Mouse (Mus musculus) intestine, postnatal 0 days (tissue): ENCODE data around the gene Hnf1a. TPM values are rescaled to one million over a fixed set of nuclear protein-coding genes. Genes with fewer than 3 reads are reported as not detected.

Experiments used
- ATAC-seq: fragments of 200-750 bp; cut with Nextera tagmentation; 2 replicates; pipeline ENCODE4 v1.8.0; 2017; ENCODE audit warnings: mild to moderate bottlenecking, moderate TSS enrichment, moderate library complexity
- H3K27ac ChIP-seq: fragments of 300-500 bp; sonication (generic); 2 replicates; pipeline ENCODE4 v1.5.1; 2014; ENCODE audit warnings: mild to moderate bottlenecking, low read depth, low read length, moderate library complexity
- H3K27me3 ChIP-seq: fragments of 300-500 bp; sonication (generic); replicated peaks from 2 replicates; pipeline ENCODE4 v1.6.1; 2014; ENCODE audit warnings: low read length, mixed read lengths; ENCODE audit not compliant: control insufficient read depth, insufficient read depth
- H3K36me3 ChIP-seq: fragments of 300-500 bp; sonication (generic); 2 replicates; pipeline ENCODE4 v1.6.1; 2014; ENCODE audit warnings: mild to moderate bottlenecking, moderate library complexity; ENCODE audit not compliant: control insufficient read depth, insufficient read depth
- H3K4me1 ChIP-seq: fragments of 300-500 bp; sonication (generic); replicated peaks from 2 replicates; pipeline ENCODE4 v1.6.1; 2014; ENCODE audit warnings: antibody characterized with exemption, low read length, mixed read lengths; ENCODE audit not compliant: control insufficient read depth, insufficient read depth
- H3K4me2 ChIP-seq: fragments of 300-500 bp; sonication (generic); replicated peaks from 2 replicates; pipeline ENCODE4 v1.6.1; 2014; ENCODE audit warnings: low read depth, mild to moderate bottlenecking, moderate library complexity
- H3K4me3 ChIP-seq: fragments of 300-500 bp; sonication (generic); 2 replicates; pipeline ENCODE4 v1.5.1; 2014; ENCODE audit warnings: low read depth, low read length
- H3K9ac ChIP-seq: fragments of 300-500 bp; sonication (generic); 2 replicates; pipeline ENCODE4 v1.6.1; 2014; ENCODE audit warnings: mild to moderate bottlenecking, low read depth, low read length
- H3K9me3 ChIP-seq: fragments of 300-500 bp; sonication (generic); 2 replicates; pipeline ENCODE4 v1.6.1; 2016; ENCODE audit warnings: mixed run types; ENCODE audit not compliant: control insufficient read depth
- CTCF ChIP-seq: sonication (generic); IDR thresholded peaks from 2 replicates; pipeline ENCODE4 v1.5.1; 2016; ENCODE audit warnings: low read depth, mild to moderate bottlenecking, control low read depth, antibody characterized with exemption, moderate library complexity
- WGBS: fragments of 180-500 bp; shearing (Covaris S2); extraction: QIAGEN DNeasy Blood & Tissue Kit; methylation state at CpG from one replicate; pipeline ENCODE4 v1.1.7; 2014; 5-methylcytosine and 5-hydroxymethylcytosine counted together
- polyA plus RNA-seq: library from polyadenylated mRNA; unstranded; fragments of >200 nt; fragmentation: Nextera tagmentation; extraction: Ambion mirVana; gene quantifications from 2 replicates; pipeline ENCODE4 v1.2.1, GENCODE M21; 2015

Hnf1a gene
- polyA plus RNA-seq, 1 experiment from 2014 or later: 15.9 TPM

DNA sequence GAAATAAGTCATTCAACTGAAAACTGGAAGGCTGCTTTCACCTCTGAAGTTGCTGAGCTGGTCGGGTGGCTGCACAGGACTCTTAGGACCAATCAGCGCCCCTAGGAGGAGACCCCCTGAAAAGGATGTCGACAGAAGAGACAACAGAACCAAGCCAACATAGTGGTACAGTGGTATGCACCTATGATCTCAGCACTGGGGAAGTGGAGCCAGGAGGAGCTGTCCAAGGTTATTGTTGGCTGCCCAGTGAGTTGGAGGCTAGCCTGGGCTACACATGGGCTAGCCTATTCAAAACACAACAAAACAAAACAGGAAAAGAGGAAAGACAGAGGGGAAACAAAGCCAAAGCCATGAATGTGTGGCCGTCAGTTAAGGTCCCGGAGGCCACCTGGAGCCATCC, 12.8 kb downstream of the Hnf1a start:
- no peak overlapping the region for H3K27ac ChIP-seq
- TF ChIP-seq CTCF: no peak
- no peak overlapping the region for H3K9ac ChIP-seq
- no peaks in the 10 kb centered on the region for H3K27me3 ChIP-seq
- no peaks in the 10 kb centered on the region for H3K9me3 ChIP-seq
- no peak overlapping the region for H3K4me3 ChIP-seq
- H3K4me2 ChIP-seq: no peak overlapping the region
- WGBS: 88% methylated on average over 5 of the region's 5 CpGs
- no peaks in the 10 kb centered on the region for H3K4me1 ChIP-seq
- H3K36me3 ChIP-seq: peaks cover 29% of the 10 kb centered on the region
- ATAC-seq: no peak

DNA sequence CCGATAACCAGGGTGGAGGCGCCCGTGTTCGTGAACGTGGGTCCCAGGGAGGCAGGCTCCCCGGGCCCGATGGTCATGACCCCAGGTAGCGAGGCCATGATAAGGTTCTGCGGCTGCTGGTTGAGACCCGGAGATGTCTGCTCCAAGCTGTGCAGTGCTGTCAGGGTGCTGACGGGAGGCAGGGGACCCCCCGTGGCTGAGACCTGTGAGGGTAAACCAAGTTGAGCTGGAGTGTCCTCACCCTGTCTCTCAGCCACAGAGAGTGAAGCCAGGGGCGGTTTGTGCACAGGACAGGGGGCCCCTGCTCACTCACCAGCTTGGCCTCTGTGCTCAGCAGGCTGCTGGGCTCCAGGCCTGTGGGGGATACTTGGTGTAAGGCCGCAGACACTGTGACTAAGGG, 17.6 kb downstream of the Hnf1a start:
- no peak overlapping the region for H3K4me2 ChIP-seq
- no peaks in the 10 kb centered on the region for H3K4me1 ChIP-seq
- ATAC-seq: no peak
- H3K36me3 ChIP-seq: peaks cover 38% of the 10 kb centered on the region
- no peak overlapping the region for H3K9ac ChIP-seq
- no peaks in the 10 kb centered on the region for H3K9me3 ChIP-seq
- no peaks in the 10 kb centered on the region for H3K27me3 ChIP-seq
- TF ChIP-seq CTCF: no peak
- WGBS: 88% methylated on average over 14 of the region's 14 CpGs
- H3K4me3 ChIP-seq: no peak overlapping the region
- no peak overlapping the region for H3K27ac ChIP-seq

DNA sequence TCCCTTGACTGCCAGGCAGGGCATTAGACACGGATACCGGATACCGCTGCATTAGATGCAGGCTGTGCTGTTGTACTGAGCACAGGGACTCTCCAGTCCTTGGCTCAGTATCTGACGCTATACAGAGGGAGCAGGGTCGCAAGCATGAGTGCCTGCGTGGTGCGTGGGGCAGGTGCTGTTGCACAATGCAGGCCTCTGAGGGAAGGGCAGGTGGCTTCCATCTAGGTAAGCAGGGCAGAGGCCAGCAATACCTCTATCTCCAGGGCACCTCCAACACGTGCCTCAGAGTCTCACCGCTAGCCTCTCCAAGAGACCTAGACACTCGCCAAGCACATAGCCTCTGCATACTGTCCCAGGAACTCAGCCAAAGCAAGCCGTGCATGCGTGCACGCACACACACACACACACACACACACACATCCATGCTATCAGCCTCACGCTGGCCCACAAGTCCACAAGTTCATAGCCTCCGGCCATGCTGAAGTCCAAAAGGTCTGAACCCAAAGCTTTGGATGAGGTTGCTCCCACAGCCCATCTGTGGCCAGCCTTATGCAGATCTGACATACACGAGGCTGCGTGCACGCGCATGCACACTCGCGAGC, 19.5 kb downstream of the Hnf1a start:
- H3K27ac ChIP-seq: no peak overlapping the region
- H3K9ac ChIP-seq: no peak overlapping the region
- H3K36me3 ChIP-seq: peaks cover 58% of the 10 kb centered on the region
- no peak for TF ChIP-seq CTCF
- no peak overlapping the region for H3K4me2 ChIP-seq
- 0 out of 2 replicates have a peak, but pooled peaks have one; percentile 6 for ATAC-seq
- no peaks in the 10 kb centered on the region for H3K9me3 ChIP-seq
- H3K4me3 ChIP-seq: no peak overlapping the region
- WGBS: 67% methylated on average over 21 of the region's 21 CpGs
- H3K27me3 ChIP-seq: no peaks in the 10 kb centered on the region
- H3K4me1 ChIP-seq: no peaks in the 10 kb centered on the region

- 78% methylated on average over 12 of the region's 12 CpGs for WGBS
- no peak overlapping the region for H3K4me2 ChIP-seq
- no peak for TF ChIP-seq CTCF
- no peak for ATAC-seq
- no peak overlapping the region for H3K27ac ChIP-seq
- H3K9ac ChIP-seq: no peak overlapping the region
- no peaks in the 10 kb centered on the region for H3K27me3 ChIP-seq
- H3K4me3 ChIP-seq: no peak overlapping the region
- peaks cover 65% of the 10 kb centered on the region for H3K36me3 ChIP-seq
- no peaks in the 10 kb centered on the region for H3K9me3 ChIP-seq
- no peaks in the 10 kb centered on the region for H3K4me1 ChIP-seq
Observed at GRCm38 (mm10) chr5:114950669-114951068, 20.2 kb downstream of the Hnf1a start.

DNA sequence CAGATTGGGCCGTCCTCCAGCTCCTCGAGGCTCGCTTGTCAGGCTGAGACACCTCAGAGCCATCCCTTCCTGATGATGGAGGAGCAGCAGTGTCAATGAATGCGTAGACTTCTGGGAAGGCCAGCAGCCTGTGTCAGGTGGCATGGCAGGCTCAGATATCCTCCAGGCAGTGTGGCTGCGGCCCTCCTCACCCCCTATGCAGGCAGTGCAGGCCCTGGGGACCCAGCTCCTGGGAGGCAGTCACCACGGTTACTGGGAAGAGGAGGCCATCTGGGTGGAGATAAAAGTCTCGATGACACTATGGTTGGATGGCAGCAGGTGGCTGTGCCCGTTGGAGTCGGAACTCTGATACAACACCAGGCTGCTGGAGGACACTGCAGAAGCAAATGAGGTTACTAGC, 21.1 kb downstream of the Hnf1a start:
- H3K27me3 ChIP-seq: no peaks in the 10 kb centered on the region
- 81% methylated on average over 9 of the region's 9 CpGs for WGBS
- no peaks in the 10 kb centered on the region for H3K9me3 ChIP-seq
- H3K4me1 ChIP-seq: no peaks in the 10 kb centered on the region
- H3K4me2 ChIP-seq: no peak overlapping the region
- no peak for TF ChIP-seq CTCF
- no peak overlapping the region for H3K9ac ChIP-seq
- H3K36me3 ChIP-seq: peaks cover 62% of the 10 kb centered on the region
- ATAC-seq: no peak
- H3K4me3 ChIP-seq: no peak overlapping the region
- H3K27ac ChIP-seq: no peak overlapping the region

DNA sequence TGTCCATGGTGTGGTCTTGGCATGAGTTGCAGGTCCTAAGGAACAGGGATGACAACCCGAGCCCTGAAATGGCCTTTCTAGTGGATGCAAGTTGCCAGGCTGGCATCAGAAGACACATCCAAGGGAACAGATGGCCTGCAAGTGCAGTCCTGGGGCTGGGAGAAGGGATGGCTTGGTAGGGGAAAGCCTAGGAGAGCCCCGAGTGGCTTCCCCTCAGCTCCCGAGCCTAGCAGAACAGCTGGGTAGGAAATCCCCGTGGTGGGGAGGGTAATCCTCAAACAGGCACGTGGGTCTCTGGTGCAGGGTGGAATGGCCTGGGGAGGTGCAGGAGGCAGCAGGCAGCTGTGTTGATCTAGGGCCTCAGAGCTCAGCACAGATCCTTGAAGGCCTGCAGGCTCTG, 21.6 kb downstream of the Hnf1a start:
- H3K36me3 ChIP-seq: peaks cover 59% of the 10 kb centered on the region
- no peak overlapping the region for H3K9ac ChIP-seq
- H3K4me2 ChIP-seq: no peak overlapping the region
- no peaks in the 10 kb centered on the region for H3K4me1 ChIP-seq
- WGBS: 53% methylated on average over 5 of the region's 5 CpGs
- H3K27me3 ChIP-seq: no peaks in the 10 kb centered on the region
- no peak overlapping the region for H3K27ac ChIP-seq
- no peaks in the 10 kb centered on the region for H3K9me3 ChIP-seq
- ATAC-seq: no peak
- no peak overlapping the region for H3K4me3 ChIP-seq
- TF ChIP-seq CTCF: no peak

DNA sequence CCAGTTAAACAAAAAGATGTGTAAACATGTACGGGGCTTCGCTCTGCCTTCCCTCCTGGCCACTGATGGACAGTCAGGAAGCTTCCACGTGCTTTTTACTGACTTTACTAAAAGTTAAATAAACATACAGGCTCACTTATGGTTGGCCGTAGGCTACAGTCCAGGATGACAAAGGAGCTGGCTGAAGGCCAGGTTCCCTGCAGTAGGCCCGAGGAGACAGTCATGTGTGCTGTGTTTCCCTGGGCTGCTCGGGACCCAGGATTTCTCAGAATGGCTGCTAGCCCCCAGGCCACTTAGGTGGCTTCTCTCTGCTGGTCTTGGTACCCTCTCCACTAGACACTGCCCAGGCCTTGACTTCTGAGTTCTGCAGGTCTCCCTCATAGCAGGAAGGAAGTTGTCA, 22.0 kb downstream of the Hnf1a start:
- Histone ChIP-seq H3K9ac (no peak overlapping the region), H3K27me3 (no peaks in the 10 kb centered on the region), H3K4me1 (no peaks in the 10 kb centered on the region), H3K27ac (no peak overlapping the region), H3K9me3 (no peaks in the 10 kb centered on the region), H3K36me3 (peaks cover 58% of the 10 kb centered on the region), H3K4me2 (no peak overlapping the region), H3K4me3 (no peak overlapping the region)
- no peak for TF ChIP-seq CTCF
- ATAC-seq: no peak
- 30% methylated on average over 6 of the region's 6 CpGs for WGBS
